Mouse (Mus musculus) heart, embryonic 10.5 days (tissue): ENCODE data around the gene Ufd1. TPM values are rescaled to one million over a fixed set of nuclear protein-coding genes. Genes with fewer than 3 reads are reported as not detected.

Experiments
- DNase-seq: peaks from one replicate; pipeline ENCODE4 v3.0.0-alpha.2; 2017; ENCODE audit warnings: low spot score
- H3K27ac ChIP-seq: fragments of 300-500 bp; sonication (generic); 2 replicates; pipeline ENCODE4 v1.5.1; 2016; ENCODE audit warnings: mild to moderate bottlenecking
- H3K27me3 ChIP-seq: fragments of 300-500 bp; sonication (generic); 2 replicates; pipeline ENCODE4 v1.6.1; 2016; ENCODE audit warnings: mild to moderate bottlenecking; ENCODE audit not compliant: poor library complexity, insufficient read depth, severe bottlenecking
- H3K36me3 ChIP-seq: fragments of 300-500 bp; sonication (generic); 2 replicates; pipeline ENCODE4 v1.6.1; 2016; ENCODE audit warnings: mild to moderate bottlenecking, moderate library complexity
- H3K4me1 ChIP-seq: fragments of 300-500 bp; sonication (generic); 2 replicates; pipeline ENCODE4 v1.6.1; 2016; ENCODE audit warnings: mild to moderate bottlenecking
- H3K4me3 ChIP-seq: fragments of 300-500 bp; sonication (generic); 2 replicates; pipeline ENCODE4 v1.5.1; 2016; ENCODE audit warnings: mild to moderate bottlenecking, moderate library complexity
- H3K9me3 ChIP-seq: fragments of 300-500 bp; sonication (generic); 2 replicates; pipeline ENCODE4 v1.6.1; 2016; ENCODE audit warnings: mild to moderate bottlenecking, moderate library complexity
- WGBS: fragments of 180-500 bp; shearing (Covaris S2); methylation state at CpG from one replicate; pipeline ENCODE4 v1.1.7; 2016; 5-methylcytosine and 5-hydroxymethylcytosine counted together
- polyA plus RNA-seq: library from polyadenylated mRNA; unstranded; fragments of >200 nt; fragmentation: Nextera tagmentation; extraction: Ambion mirVana; gene quantifications from 2 replicates; pipeline ENCODE4 v1.2.1, GENCODE M21; 2016

Gene Ufd1
- polyA plus RNA-seq, 1 experiment from 2014 or later: 85.2 TPM

- DNase-seq: no peak
- Histone ChIP-seq H3K27me3 (no peaks in the 10 kb centered on the region), H3K4me1 (no peaks in the 10 kb centered on the region), H3K27ac (no peak overlapping the region), H3K36me3 (peaks cover 87% of the 10 kb centered on the region), H3K4me3 (no peak overlapping the region), H3K9me3 (no peaks in the 10 kb centered on the region)
- 66% methylated on average over 1 of the region's 1 CpGs for WGBS
Observed at GRCm38 (mm10) chr16:18785485-18785884, 26.1 kb upstream of the Ufd1 start.

DNA sequence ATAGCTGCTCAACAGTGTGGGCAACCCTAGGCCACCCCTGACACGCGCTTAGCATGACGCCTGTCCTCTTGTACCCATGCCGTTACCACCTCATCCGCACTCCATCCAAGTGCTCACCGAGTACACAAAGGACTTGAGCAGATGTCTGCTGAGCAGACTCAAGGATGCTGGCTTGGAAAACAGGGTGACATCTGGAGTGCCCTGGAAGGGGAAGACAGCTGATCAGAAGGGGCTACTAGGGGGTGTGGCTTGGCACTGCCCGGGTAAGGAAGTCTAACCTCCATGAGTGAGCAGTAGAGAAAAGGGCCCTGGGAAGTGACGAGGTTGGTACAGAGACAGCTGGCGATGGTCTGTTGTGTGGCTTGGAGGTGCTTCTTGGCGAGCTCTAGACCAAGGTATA lies 24.9 kb upstream of the Ufd1 start:
- Histone ChIP-seq H3K4me3 (no peak overlapping the region), H3K36me3 (peaks cover 87% of the 10 kb centered on the region)

DNA sequence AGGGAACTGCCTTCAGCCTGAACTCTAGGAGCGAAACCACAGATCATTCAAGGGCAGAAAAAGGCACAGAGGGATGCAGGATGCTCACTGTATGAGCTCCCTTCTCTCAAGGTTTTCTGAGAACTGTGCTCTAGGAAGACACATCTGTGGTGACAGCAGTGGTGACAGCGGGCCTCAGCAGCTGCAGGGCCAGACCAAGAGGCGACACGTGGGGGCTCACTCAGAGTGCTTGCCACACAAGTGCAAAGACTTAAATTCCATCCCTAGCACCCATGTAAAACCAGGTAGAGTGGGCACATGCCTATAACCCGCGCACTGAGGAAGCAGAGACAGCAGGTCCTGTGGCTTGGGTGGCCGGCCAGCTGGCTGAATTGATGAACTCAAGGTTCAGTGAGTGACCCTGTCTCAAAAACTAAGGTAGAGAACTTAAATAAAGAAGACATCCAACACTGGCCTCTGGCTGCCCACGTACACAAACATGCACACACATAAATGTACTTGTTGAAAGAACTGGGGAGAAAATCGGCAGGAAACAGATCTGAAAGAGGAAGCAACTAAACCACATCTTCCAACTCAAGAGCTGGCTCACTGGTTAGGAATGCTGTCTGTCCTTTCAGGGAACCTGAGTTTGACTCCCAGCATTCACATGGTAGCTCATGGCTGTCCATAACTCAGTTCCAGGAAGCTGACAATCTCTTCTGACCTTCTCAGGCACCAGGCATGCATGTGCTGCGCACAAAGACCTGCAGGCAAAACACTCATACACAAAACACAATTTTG lies 22.8 kb upstream of the Ufd1 start:
- no peaks in the 10 kb centered on the region for H3K27me3 ChIP-seq
- no peak overlapping the region for H3K4me3 ChIP-seq
- H3K36me3 ChIP-seq: peaks cover 86% of the 10 kb centered on the region
- no peaks in the 10 kb centered on the region for H3K9me3 ChIP-seq
- H3K4me1 ChIP-seq: no peaks in the 10 kb centered on the region
- WGBS: 82% methylated on average over 10 of the region's 10 CpGs
- H3K27ac ChIP-seq: no peak overlapping the region
- DNase-seq: no peak

More for the DNA sequence above, 24.9 kb upstream of the Ufd1 start:
- WGBS: 88% methylated on average over 10 of the region's 10 CpGs
- no peaks in the 10 kb centered on the region for H3K4me1 ChIP-seq
- no peaks in the 10 kb centered on the region for H3K9me3 ChIP-seq
- no peak overlapping the region for H3K27ac ChIP-seq
- H3K27me3 ChIP-seq: no peaks in the 10 kb centered on the region
- DNase-seq: no peak

GRCm38 (mm10) chr16:18795223-18795899 lies 16.2 kb upstream of the Ufd1 start:
- H3K4me3 ChIP-seq: no peak overlapping the region
- WGBS: 90% methylated on average over 11 of the region's 11 CpGs
- peaks cover 94% of the 10 kb centered on the region for H3K36me3 ChIP-seq
- no peaks in the 10 kb centered on the region for H3K9me3 ChIP-seq
- no peak for DNase-seq
- no peaks in the 10 kb centered on the region for H3K4me1 ChIP-seq
- no peak overlapping the region for H3K27ac ChIP-seq
- H3K27me3 ChIP-seq: no peaks in the 10 kb centered on the region

DNA sequence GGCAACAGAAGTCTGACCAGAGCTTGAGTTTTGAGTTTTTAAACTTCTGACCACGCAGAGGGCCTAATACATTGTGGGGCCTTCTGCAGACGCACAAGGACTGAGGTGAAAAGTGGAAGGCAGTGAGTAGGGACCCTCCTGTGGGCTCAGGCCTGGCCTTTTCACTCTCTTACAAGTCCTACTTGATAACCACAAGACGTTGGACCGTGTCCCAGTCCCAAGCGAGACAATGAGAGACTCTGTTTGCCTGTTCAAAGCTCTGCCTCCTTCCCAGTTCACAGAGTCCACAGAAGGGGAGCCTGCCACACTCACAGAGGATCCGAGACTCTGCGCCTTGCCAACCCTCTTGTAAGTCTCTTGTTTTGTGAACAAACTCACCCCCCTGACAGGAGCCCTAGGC lies 14.9 kb upstream of the Ufd1 start:
- no peaks in the 10 kb centered on the region for H3K4me1 ChIP-seq
- peaks cover 94% of the 10 kb centered on the region for H3K36me3 ChIP-seq
- no peaks in the 10 kb centered on the region for H3K27me3 ChIP-seq
- no peak for DNase-seq
- no peak overlapping the region for H3K27ac ChIP-seq
- no peak overlapping the region for H3K4me3 ChIP-seq
- H3K9me3 ChIP-seq: no peaks in the 10 kb centered on the region
- 83% methylated on average over 7 of the region's 7 CpGs for WGBS

DNA sequence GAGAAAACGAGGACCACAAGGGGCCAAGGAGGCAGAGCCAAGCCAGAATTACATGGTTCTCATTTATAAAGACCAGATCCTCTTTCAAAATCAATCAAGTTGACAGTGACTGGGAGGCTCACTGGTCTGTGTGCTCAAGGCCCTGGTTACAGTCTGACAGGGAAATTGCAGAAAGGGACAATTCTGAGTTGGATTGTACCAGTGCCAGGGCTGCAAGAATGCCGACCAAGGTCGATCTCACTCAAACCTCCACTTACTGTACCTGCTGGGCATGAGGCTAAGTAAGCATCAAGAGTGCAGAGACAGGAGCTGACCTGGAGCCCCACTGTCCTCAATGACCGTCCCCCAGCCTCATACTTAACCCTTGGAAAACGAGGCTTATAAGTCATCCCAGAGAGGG lies 13.4 kb upstream of the Ufd1 start:
- DNase-seq: no peak
- peaks cover 87% of the 10 kb centered on the region for H3K36me3 ChIP-seq
- 87% methylated on average over 5 of the region's 5 CpGs for WGBS

DNA sequence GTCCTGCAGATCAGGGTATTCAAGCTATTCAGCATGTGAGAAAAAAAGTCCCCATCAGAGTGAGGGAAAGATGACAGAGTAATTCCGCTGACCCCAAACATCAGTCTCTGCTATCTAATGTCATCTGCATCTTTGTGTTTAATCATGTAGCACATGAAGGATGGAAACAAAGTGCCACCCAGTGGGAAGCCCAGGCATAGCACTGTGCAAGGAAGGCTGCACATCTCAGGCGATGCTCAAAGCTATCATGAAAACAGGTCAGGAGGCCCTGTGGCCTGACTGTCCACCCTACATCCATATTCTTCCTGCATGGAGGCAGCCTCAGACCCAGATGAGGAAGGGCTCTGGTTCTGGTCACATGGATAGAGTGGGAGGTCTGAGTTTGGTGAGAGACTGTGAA lies 12.7 kb upstream of the Ufd1 start:
- no peaks in the 10 kb centered on the region for H3K9me3 ChIP-seq
- H3K36me3 ChIP-seq: peaks cover 83% of the 10 kb centered on the region
- WGBS: 73% methylated on average over 2 of the region's 2 CpGs
- no peaks in the 10 kb centered on the region for H3K4me1 ChIP-seq
- no peak overlapping the region for H3K27ac ChIP-seq
- H3K27me3 ChIP-seq: no peaks in the 10 kb centered on the region
- H3K4me3 ChIP-seq: no peak overlapping the region
- no peak for DNase-seq

More for the DNA sequence above, 13.4 kb upstream of the Ufd1 start:
- Histone ChIP-seq H3K27ac (no peak overlapping the region), H3K4me1 (no peaks in the 10 kb centered on the region), H3K4me3 (no peak overlapping the region), H3K9me3 (no peaks in the 10 kb centered on the region), H3K27me3 (no peaks in the 10 kb centered on the region)

DNA sequence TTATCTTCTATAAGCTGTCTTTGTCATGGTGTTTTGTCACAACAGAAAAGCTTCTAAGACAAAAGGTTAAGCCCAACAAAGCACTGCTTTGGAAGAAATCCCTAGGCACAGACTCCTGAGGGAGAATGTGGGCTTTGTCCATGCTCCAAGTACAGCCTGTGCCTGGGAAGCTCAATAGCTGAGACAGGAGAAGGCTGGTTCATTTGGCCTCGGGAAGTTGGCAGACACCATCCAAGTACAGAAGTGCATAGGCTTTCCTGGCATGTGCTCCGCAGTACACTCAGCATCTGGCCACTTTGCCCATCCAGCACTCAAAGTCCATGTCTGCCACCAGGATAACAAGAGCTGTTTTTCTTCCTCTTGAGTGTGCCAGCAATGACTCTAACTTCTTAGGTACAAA lies 5.8 kb upstream of the Ufd1 start:
- Histone ChIP-seq H3K9me3 (no peaks in the 10 kb centered on the region), H3K27me3 (no peaks in the 10 kb centered on the region), H3K36me3 (peaks cover 76% of the 10 kb centered on the region), H3K4me1 (peaks cover 2% of the 10 kb centered on the region; the same call in 1 of the 2 replicates), H3K4me3 (no peak overlapping the region), H3K27ac (no peak overlapping the region)
- no peak for DNase-seq
- 94% methylated on average over 2 of the region's 2 CpGs for WGBS

DNA sequence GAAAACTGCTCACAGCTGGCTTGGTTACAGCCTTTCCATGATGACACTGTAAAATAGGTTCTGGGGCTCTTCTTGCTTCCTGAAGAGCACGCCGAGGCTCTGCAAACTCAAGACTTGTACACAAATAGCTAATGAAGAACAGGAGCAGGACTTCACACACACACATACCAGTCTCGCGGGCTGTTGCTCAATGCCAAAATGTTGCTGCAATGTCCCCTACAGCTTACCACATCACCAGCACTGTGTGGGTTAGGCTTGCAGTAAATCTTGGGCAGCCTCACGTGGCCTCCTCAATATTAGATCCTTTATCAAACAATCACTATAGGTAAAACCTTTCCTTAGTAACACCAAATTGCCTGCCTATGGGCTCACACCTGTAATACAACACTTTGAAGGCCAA lies 2.6 kb upstream of the Ufd1 start:
- no peaks in the 10 kb centered on the region for H3K27me3 ChIP-seq
- no peak overlapping the region for H3K27ac ChIP-seq
- H3K36me3 ChIP-seq: peaks cover 58% of the 10 kb centered on the region
- no peak overlapping the region for H3K4me3 ChIP-seq
- H3K9me3 ChIP-seq: no peaks in the 10 kb centered on the region
- H3K4me1 ChIP-seq: peaks cover 14% of the 10 kb centered on the region
- DNase-seq: no peak
- WGBS: 94% methylated on average over 5 of the region's 5 CpGs

DNA sequence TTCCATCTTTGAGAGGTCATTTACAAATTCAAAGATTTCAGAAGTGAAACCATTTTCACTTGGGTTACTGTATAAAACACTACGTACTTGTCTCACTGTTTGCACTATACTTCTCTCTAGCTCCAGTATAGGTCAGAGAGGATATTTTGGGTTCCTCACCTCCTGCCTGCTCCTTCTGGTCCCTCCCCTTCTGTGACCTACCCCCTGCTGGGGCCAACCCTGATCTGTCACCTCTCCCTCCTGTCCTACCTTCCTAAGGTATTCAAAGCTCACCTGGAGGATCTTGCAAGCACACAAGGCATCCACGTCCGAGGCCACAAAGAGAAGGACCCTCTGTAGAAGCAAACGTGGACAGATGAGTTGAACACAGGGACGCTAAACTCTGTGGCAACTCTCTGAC lies 547 bp upstream of the Ufd1 start:
- H3K9me3 ChIP-seq: no peaks in the 10 kb centered on the region
- H3K27ac ChIP-seq: peak overlapping the region; percentile 89
- peaks cover 14% of the 10 kb centered on the region for H3K4me1 ChIP-seq
- peak overlapping the region; percentile 85 for H3K4me3 ChIP-seq
- DNase-seq: no peak
- H3K27me3 ChIP-seq: no peaks in the 10 kb centered on the region
- H3K36me3 ChIP-seq: peaks cover 56% of the 10 kb centered on the region
- 6% methylated on average over 5 of the region's 5 CpGs for WGBS

DNA sequence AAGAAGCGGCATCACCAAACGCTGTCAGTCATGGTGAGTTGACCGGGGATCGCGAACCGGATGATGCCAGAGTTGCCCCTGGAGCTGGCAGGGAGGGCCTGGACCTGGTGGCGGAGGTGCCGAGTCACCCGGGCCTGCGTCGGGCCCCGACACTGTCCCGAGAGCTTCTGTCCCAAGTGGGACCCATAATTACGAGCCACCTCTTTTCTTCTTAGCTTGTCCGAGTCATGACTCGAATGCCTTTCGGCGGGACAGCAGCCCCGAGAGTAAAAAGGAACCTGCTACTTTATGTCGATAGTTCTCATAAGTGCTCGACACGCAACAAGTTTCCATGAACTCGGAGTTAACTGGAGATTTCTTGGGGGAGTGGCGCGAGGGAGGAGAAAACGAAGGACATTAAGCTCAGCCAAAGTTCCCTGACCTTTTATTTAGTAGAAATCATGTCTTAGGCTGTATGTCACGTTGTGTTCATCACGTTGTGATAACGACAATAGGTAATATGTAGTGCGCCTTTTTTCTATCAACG lies 869 bp downstream of the Ufd1 start:
- H3K27me3 ChIP-seq: no peaks in the 10 kb centered on the region
- H3K9me3 ChIP-seq: no peaks in the 10 kb centered on the region
- WGBS: 1% methylated on average over 31 of the region's 31 CpGs
- peak overlapping the region; percentile 89 for H3K27ac ChIP-seq
- H3K36me3 ChIP-seq: peaks cover 56% of the 10 kb centered on the region
- peak overlapping the region; percentile 85 for H3K4me3 ChIP-seq
- DNase-seq: no peak
- H3K4me1 ChIP-seq: peaks cover 14% of the 10 kb centered on the region

DNA sequence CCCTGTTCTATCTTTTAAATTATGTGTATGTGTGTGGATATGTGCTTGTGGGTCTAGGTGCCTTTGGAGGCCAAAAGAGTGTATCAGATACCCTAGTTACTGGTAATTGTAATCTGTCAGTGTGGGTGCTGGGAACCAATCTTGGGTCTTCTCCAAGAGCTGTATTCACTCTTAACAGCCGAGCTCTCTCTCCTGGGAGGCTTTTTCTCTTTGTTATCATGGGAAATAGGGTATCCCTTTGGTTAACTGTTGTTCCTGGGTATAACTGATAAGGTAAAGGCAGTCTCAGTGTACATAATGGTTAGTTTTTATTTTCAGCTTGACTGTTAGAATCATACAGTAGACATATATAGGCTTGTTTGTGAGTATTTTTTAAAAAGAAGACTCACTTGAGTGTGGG lies 10.8 kb downstream of the Ufd1 start:
- H3K4me3 ChIP-seq: no peak overlapping the region
- 79% methylated on average over 1 of the region's 1 CpGs for WGBS
- no peak for DNase-seq

GRCm38 (mm10) chr16:18822925-18823324 lies 11.3 kb downstream of the Ufd1 start:
- WGBS: 80% methylated on average over 4 of the region's 4 CpGs
- H3K36me3 ChIP-seq: peaks cover 98% of the 10 kb centered on the region

More for the DNA sequence above, 10.8 kb downstream of the Ufd1 start:
- Histone ChIP-seq H3K27ac (no peak overlapping the region), H3K9me3 (no peaks in the 10 kb centered on the region), H3K36me3 (peaks cover 98% of the 10 kb centered on the region), H3K27me3 (no peaks in the 10 kb centered on the region), H3K4me1 (no peaks in the 10 kb centered on the region)

More at GRCm38 (mm10) chr16:18822925-18823324, 11.3 kb downstream of the Ufd1 start:
- H3K4me3 ChIP-seq: no peak overlapping the region
- no peaks in the 10 kb centered on the region for H3K9me3 ChIP-seq
- no peak for DNase-seq
- no peaks in the 10 kb centered on the region for H3K4me1 ChIP-seq
- no peak overlapping the region for H3K27ac ChIP-seq
- H3K27me3 ChIP-seq: no peaks in the 10 kb centered on the region
